Mouse (Mus musculus): ENCODE data around the gene Haghl. TPM values are rescaled to one million over a fixed set of nuclear protein-coding genes. Genes with fewer than 3 reads are reported as not detected.
"Not testable (repeated sequence)": the region's sequence is repeated elsewhere in the genome, so short reads cannot be mapped to it uniquely, and the experiment has no call there.

Gene Haghl
- total and polyA plus RNA-seq, 2 experiments from 2014 or later, result 141 to 154 TPM

DNA sequence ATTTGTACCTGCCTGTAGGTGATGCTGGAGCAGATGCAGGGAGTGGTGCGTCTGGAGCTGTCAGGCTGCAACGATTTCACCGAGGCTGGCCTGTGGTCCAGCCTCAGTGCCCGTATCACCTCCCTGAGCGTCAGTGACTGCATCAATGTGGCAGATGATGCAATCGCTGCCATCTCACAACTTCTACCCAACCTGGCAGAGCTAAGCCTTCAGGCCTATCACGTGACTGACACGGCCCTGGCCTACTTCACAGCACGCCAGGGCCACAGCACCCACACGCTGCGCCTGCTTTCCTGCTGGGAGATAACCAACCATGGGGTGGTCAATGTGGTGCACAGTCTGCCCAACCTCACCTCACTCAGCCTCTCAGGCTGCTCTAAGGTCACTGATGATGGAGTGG is 32.2 kb upstream of the Haghl start:
- TF ChIP-seq CTCF (IDR thresholded peaks at IDR 0.05; ENCODE audit: low read depth), result no peak
- DNase-seq (no peak), ATAC-seq (no peak)
- Histone ChIP-seq H3K9me3 (ENCODE audit: low read length) (no peaks in the 10 kb centered on the region), H3K27ac (ENCODE audit: low read depth, low read length) (no peak overlapping the region), H3K4me2 (ENCODE audit: low read depth) (no peak overlapping the region), H3K9ac (no peak overlapping the region), H3K36me3 (ENCODE audit: insufficient read depth) (peaks cover 38% of the 10 kb centered on the region), H3K4me1 (ENCODE audit: insufficient read depth) (peaks cover 10% of the 10 kb centered on the region; the same call in 1 of the 2 replicates), H3K27me3 (ENCODE audit: insufficient read depth, low read length) (no peaks in the 10 kb centered on the region), H3K4me3 (ENCODE audit: low read depth, low read length) (no peak overlapping the region)
- 88% methylated on average over 11 of the region's 11 CpGs for WGBS

DNA sequence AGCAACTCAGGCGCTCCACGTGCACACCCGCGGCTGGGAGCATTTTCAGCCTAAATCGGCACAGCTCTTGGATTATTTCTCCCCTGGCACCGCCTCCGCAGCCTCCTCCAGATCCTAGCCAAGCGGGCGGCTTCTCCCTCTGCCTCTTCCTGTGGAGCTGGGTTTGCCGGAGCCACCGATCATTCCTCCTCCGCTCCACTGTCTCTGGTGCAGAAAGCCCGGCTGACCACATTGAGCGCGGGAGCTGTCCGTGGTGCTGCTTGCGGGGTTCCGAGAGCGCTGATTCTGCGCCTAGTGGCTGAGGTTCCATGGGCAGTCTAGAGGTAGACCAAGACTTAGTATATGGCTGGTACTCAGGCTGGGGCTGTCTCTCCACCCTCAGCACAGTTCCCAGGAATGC is 28.0 kb upstream of the Haghl start:
- Histone ChIP-seq H3K27me3 (ENCODE audit: insufficient read depth, low read length) (no peaks in the 10 kb centered on the region), H3K36me3 (ENCODE audit: insufficient read depth) (peaks cover 22% of the 10 kb centered on the region), H3K4me1 (ENCODE audit: insufficient read depth) (peaks cover 24% of the 10 kb centered on the region), H3K27ac (ENCODE audit: low read depth, low read length) (peak overlapping the region; percentile 57), H3K9me3 (ENCODE audit: low read length) (no peaks in the 10 kb centered on the region), H3K9ac (peak overlapping the region; percentile 41), H3K4me3 (ENCODE audit: low read depth, low read length) (no peak overlapping the region), H3K4me2 (ENCODE audit: low read depth) (peak overlapping the region; percentile 38)
- DNase-seq (peak; percentile 65), ATAC-seq (peak; percentile 38)
- 3% methylated on average over 20 of the region's 20 CpGs for WGBS
- TF ChIP-seq CTCF (IDR thresholded peaks at IDR 0.05; ENCODE audit: low read depth), result peak; percentile 67

DNA sequence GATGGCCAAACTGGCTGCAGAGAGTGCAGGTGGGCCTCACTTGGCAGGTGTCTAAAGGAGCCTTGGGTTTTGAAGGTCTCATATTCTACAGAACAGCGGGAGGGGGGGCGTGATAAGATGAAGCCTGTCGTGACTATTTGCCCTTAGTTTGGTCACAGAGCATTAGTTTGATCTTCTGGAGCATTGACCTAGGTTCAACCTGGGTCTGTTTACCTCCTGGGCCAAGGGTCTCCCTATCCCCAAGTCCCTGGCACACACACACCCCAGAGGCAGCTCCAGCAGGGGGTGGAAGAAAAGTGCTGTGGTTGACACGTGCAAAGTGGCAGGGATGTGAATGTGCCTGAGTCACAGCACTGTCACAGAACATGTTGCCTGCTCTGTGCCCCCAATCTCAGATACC is 25.4 kb upstream of the Haghl start:
- no peak overlapping the region for H3K9ac ChIP-seq
- no peaks in the 10 kb centered on the region for H3K9me3 ChIP-seq (ENCODE audit: low read length)
- no peaks in the 10 kb centered on the region for H3K36me3 ChIP-seq (ENCODE audit: insufficient read depth)
- no peak for TF ChIP-seq CTCF (IDR thresholded peaks at IDR 0.05; ENCODE audit: low read depth)
- peak overlapping the region; percentile 65; the same call in 1 of the 2 replicates for H3K4me2 ChIP-seq (ENCODE audit: low read depth)
- H3K27me3 ChIP-seq (ENCODE audit: insufficient read depth, low read length), result no peaks in the 10 kb centered on the region
- no peak overlapping the region for H3K27ac ChIP-seq (ENCODE audit: low read depth, low read length)
- 72% methylated on average over 4 of the region's 4 CpGs for WGBS
- H3K4me3 ChIP-seq (ENCODE audit: low read depth, low read length), result no peak overlapping the region; the same call in 1 of the 2 replicates
- ATAC-seq (no peak), DNase-seq (no peak)
- H3K4me1 ChIP-seq (ENCODE audit: insufficient read depth), result peaks cover 29% of the 10 kb centered on the region

DNA sequence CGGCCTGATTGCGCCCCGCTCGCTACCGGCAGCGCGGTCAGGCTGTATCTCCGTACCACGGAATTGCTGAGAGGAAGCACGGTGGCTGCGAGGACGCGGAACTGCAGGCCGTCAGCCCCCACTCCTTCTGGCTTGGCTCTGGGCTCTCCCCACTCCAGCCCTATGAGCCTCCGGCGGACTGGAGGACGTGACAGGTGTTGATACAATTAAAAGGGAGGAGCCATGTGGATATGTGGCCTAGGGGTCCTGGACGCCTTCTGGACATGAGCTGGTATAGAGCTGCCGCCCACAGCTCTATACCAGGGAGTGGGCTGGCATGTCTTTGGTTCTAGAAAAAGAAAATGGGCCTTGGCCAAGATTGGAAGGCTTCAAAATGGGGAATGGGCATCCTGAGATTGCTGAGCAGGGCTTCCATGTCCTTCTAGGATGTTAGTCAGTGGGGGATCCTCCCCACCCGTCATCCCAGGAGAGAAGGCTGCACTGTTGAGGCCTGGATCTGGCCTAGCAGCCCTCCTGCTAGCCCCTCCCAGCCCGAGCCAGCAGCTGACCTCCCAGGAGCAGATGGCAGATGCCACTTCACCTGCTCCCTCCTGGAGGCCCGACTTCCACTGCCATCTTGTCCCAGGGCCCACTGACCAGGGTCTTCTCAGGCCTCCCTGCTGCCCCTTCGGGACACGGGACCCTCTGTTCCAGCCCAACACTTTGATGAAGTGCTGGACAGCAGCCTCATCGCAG is 24.3 kb upstream of the Haghl start:
- H3K27me3 ChIP-seq (ENCODE audit: insufficient read depth, low read length), result no peaks in the 10 kb centered on the region
- H3K4me1 ChIP-seq (ENCODE audit: insufficient read depth), result peaks cover 29% of the 10 kb centered on the region
- H3K4me3 ChIP-seq (ENCODE audit: low read depth, low read length), result peak overlapping the region; percentile 95
- ATAC-seq (peak; percentile 12; the same call in 1 of the 2 replicates), DNase-seq (no peak)
- peak overlapping the region; percentile 65 for H3K4me2 ChIP-seq (ENCODE audit: low read depth)
- peak; percentile 40 for TF ChIP-seq CTCF (IDR thresholded peaks at IDR 0.05; ENCODE audit: low read depth)
- H3K9me3 ChIP-seq (ENCODE audit: low read length), result no peaks in the 10 kb centered on the region
- WGBS, result 11% methylated on average over 25 of the region's 25 CpGs
- H3K9ac ChIP-seq, result peak overlapping the region; percentile 97
- H3K27ac ChIP-seq (ENCODE audit: low read depth, low read length), result peak overlapping the region; percentile 96
- no peaks in the 10 kb centered on the region for H3K36me3 ChIP-seq (ENCODE audit: insufficient read depth)

DNA sequence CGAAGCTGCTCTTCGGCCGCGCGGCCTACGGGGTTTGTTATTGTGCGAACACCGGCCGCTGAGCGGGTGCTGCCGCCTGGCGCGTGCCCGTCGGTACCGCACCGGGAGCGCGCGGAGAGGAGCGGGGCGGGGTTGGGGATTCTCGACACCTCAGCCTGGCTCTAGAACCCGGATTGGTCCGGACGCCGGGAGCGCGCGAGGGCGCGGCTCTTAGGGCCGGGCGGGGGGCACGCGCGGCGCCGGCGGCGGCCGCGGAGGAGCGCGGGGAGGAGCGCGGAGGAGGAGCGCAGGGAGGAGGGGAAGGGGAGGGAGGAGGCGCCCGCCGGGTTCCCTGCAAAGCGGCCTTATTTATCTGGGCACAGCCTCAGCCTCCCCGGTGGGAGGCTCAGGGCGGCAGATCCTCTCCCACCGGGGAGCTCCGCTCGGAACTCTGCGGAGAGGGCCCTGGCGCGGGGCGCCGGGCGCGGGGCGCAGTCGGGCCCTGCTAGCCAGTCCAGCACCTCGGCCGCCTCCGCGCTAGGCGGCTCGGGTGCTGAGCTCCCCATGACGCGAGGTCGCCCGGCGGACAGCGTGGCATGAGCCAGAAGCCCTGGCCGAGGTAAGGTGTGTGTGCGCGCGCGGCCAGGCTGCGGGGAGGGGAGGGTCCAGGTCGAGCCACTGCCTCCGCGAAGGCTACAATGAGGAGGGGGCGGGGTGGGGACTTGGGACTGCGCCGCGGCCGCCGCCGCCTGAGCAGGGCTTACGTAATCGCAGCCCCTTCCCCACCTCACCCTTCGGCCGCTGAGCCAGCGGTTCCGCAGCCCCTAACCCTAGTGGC is 23.5 kb upstream of the Haghl start, which contains the start of gene Fbxl16:
Gene Fbxl16 (plus strand): TSS at position 297 of the 817 bp plus-strand sequence.
- Histone ChIP-seq H3K9ac (peak within 1 kb of the TSS; percentile 97), H3K4me1 (ENCODE audit: insufficient read depth) (peaks cover 29% of the 10 kb centered on the region), H3K4me3 (ENCODE audit: low read depth, low read length) (peak within 1 kb of the TSS; percentile 95), H3K9me3 (ENCODE audit: low read length) (no peaks in the 10 kb centered on the region), H3K27ac (ENCODE audit: low read depth, low read length) (peak within 1 kb of the TSS; percentile 96), H3K27me3 (ENCODE audit: insufficient read depth, low read length) (no peaks in the 10 kb centered on the region), H3K36me3 (ENCODE audit: insufficient read depth) (no peaks in the 10 kb centered on the region), H3K4me2 (ENCODE audit: low read depth) (peak within 1 kb of the TSS; percentile 65)
- ATAC-seq (peak; percentile 92), DNase-seq (peak; percentile 97)
- WGBS, result 1% methylated on average over 91 of the region's 100 CpGs
- TF ChIP-seq CTCF (IDR thresholded peaks at IDR 0.05; ENCODE audit: low read depth), result peak; percentile 58

DNA sequence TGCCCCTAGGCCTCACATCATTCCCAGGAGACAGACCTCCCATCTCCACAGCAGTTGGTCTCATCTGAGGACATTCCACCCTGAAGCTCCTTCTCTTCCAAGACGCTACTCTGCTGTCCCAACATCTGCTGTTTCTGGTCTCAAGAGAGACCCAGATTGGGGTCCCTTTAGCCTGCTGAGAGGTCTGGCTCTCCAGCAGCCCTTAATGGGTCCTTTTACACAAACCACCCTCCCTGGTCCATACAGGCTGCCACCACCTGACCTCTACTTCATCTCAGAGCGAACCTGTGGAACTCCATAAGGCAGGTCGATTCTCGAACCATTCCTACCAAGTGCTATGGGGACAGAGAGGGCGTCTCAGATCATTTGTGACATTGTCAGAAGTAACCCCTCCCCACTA is 22.6 kb upstream of the Haghl start:
- H3K9me3 ChIP-seq (ENCODE audit: low read length), result no peaks in the 10 kb centered on the region
- H3K4me2 ChIP-seq (ENCODE audit: low read depth), result peak overlapping the region; percentile 65
- H3K4me3 ChIP-seq (ENCODE audit: low read depth, low read length), result peak overlapping the region; percentile 95
- H3K36me3 ChIP-seq (ENCODE audit: insufficient read depth), result no peaks in the 10 kb centered on the region
- WGBS, result 35% methylated on average over 5 of the region's 5 CpGs
- ATAC-seq, result no peak
- peak overlapping the region; percentile 96 for H3K27ac ChIP-seq (ENCODE audit: low read depth, low read length)
- H3K27me3 ChIP-seq (ENCODE audit: insufficient read depth, low read length), result no peaks in the 10 kb centered on the region
- peaks cover 23% of the 10 kb centered on the region for H3K4me1 ChIP-seq (ENCODE audit: insufficient read depth)
- peak; percentile 36 for DNase-seq
- H3K9ac ChIP-seq, result peak overlapping the region; percentile 97
- no peak for TF ChIP-seq CTCF (IDR thresholded peaks at IDR 0.05; ENCODE audit: low read depth)

DNA sequence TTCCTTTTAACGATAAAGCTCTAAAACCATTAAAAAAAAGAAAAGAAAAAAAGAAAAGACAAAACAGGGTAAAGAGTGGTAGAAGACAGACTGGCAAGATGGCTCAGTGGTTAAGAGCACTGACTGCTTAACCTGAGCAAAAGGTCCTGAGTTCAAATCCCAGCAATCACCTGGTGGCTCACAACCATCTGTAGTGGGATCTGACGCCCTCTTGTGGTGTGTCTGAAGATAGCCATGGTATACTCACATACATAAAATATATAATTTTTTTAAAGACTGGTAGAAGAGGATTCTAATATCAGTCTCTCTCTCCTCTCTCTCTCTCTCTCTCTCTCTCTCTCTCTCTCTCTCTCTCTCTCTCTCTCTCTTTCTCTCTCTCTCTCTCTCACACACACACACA is 22.0 kb upstream of the Haghl start:
- not testable (repeated sequence) for H3K4me2 ChIP-seq (ENCODE audit: low read depth); ATAC-seq; H3K36me3 ChIP-seq (ENCODE audit: insufficient read depth)

More for the DNA sequence above, 22.0 kb upstream of the Haghl start:
- H3K9ac ChIP-seq; H3K27me3 ChIP-seq (ENCODE audit: insufficient read depth, low read length); H3K9me3 ChIP-seq (ENCODE audit: low read length); DNase-seq; H3K4me3 ChIP-seq (ENCODE audit: low read depth, low read length); H3K27ac ChIP-seq (ENCODE audit: low read depth, low read length): not testable (repeated sequence)
- 55% methylated on average over 2 of the region's 2 CpGs for WGBS
- peaks cover 23% of the 10 kb centered on the region for H3K4me1 ChIP-seq (ENCODE audit: insufficient read depth)
- TF ChIP-seq CTCF (IDR thresholded peaks at IDR 0.05; ENCODE audit: low read depth), result peak; percentile 46

All from forebrain, postnatal 0 days (tissue).